Mouse (Mus musculus): ENCODE measurements around the gene Arl8b. TPM values are rescaled to one million over a fixed set of nuclear protein-coding genes. Genes with fewer than 3 reads are reported as not detected.

Gene Arl8b
- polyA plus RNA-seq, 1 experiment from 2014 or later: 73.6 TPM

GRCm38 (mm10) chr6:108827336-108827920 lies 44.5 kb downstream of the Arl8b start:
- Histone ChIP-seq H3K9ac (ENCODE audit: low read length) (peak overlapping the region; percentile 48; the same call in 1 of the 2 replicates), H3K4me1 (replicated peaks; ENCODE audit: control insufficient read depth, insufficient read depth, low read length) (peaks cover 10% of the 10 kb centered on the region), H3K4me2 (ENCODE audit: low read length) (peak overlapping the region; percentile 61), H3K27me3 (replicated peaks; ENCODE audit: control insufficient read depth, insufficient read depth, low read length) (no peaks in the 10 kb centered on the region), H3K4me3 (ENCODE audit: low read depth, low read length) (peak overlapping the region; percentile 69), H3K9me3 (ENCODE audit: control insufficient read depth, low read length) (no peaks in the 10 kb centered on the region), H3K36me3 (ENCODE audit: control insufficient read depth, insufficient read depth, low read length) (peaks cover 13% of the 10 kb centered on the region), H3K27ac (ENCODE audit: low read depth) (no peak overlapping the region)
- no peak for ATAC-seq (replicated peaks; ENCODE audit: low FRiP score, low TSS enrichment, low read depth)
- no peak for DNase-seq (ENCODE audit: low spot score)
- WGBS: 25% methylated on average over 5 of the region's 5 CpGs

GRCm38 (mm10) chr6:108828234-108828868 lies 45.5 kb downstream of the Arl8b start, which contains the start of gene Edem1:
Gene Edem1 (plus strand): TSS chr6:108828641.
- Histone ChIP-seq H3K4me3 (ENCODE audit: low read depth, low read length) (peak within 1 kb of the TSS; percentile 69), H3K9ac (ENCODE audit: low read length) (peak within 1 kb of the TSS; percentile 78), H3K36me3 (ENCODE audit: control insufficient read depth, insufficient read depth, low read length) (peaks cover 4% of the 10 kb centered on the region), H3K27me3 (replicated peaks; ENCODE audit: control insufficient read depth, insufficient read depth, low read length) (no peaks in the 10 kb centered on the region), H3K9me3 (ENCODE audit: control insufficient read depth, low read length) (no peaks in the 10 kb centered on the region), H3K4me2 (ENCODE audit: low read length) (peak within 1 kb of the TSS; percentile 92), H3K27ac (ENCODE audit: low read depth) (peak within 1 kb of the TSS; percentile 55), H3K4me1 (replicated peaks; ENCODE audit: control insufficient read depth, insufficient read depth, low read length) (peaks cover 12% of the 10 kb centered on the region)
- ATAC-seq (replicated peaks; ENCODE audit: low FRiP score, low TSS enrichment, low read depth): peak; percentile 99
- DNase-seq (ENCODE audit: low spot score): peak; percentile 97
- WGBS: under 1% methylated on average over 67 of the region's 67 CpGs

- Histone ChIP-seq H3K27me3 (replicated peaks; ENCODE audit: control insufficient read depth, insufficient read depth, low read length) (no peaks in the 10 kb centered on the region), H3K4me3 (ENCODE audit: low read depth, low read length) (peak overlapping the region; percentile 69), H3K9ac (ENCODE audit: low read length) (peak overlapping the region; percentile 78), H3K36me3 (ENCODE audit: control insufficient read depth, insufficient read depth, low read length) (no peaks in the 10 kb centered on the region; the same call in 1 of the 2 replicates), H3K4me2 (ENCODE audit: low read length) (peak overlapping the region; percentile 92), H3K4me1 (replicated peaks; ENCODE audit: control insufficient read depth, insufficient read depth, low read length) (peaks cover 12% of the 10 kb centered on the region), H3K27ac (ENCODE audit: low read depth) (peak overlapping the region; percentile 55), H3K9me3 (ENCODE audit: control insufficient read depth, low read length) (no peaks in the 10 kb centered on the region)
- no peak for DNase-seq (ENCODE audit: low spot score)
- under 1% methylated on average over 56 of the region's 56 CpGs for WGBS
- no peak; the same call in 1 of the 2 replicates for ATAC-seq (replicated peaks; ENCODE audit: low FRiP score, low TSS enrichment, low read depth)
Observed at GRCm38 (mm10) chr6:108828872-108829271, 46.0 kb downstream of the Arl8b start.

- DNase-seq (ENCODE audit: low spot score) (peak; percentile 72), ATAC-seq (replicated peaks; ENCODE audit: low FRiP score, low TSS enrichment, low read depth) (no peak)
- Histone ChIP-seq H3K4me1 (replicated peaks; ENCODE audit: control insufficient read depth, insufficient read depth, low read length) (peaks cover 16% of the 10 kb centered on the region), H3K27ac (ENCODE audit: low read depth) (no peak overlapping the region), H3K36me3 (ENCODE audit: control insufficient read depth, insufficient read depth, low read length) (no peaks in the 10 kb centered on the region), H3K4me2 (ENCODE audit: low read length) (peak overlapping the region; percentile 92), H3K9ac (ENCODE audit: low read length) (peak overlapping the region; percentile 78), H3K9me3 (ENCODE audit: control insufficient read depth, low read length) (no peaks in the 10 kb centered on the region), H3K4me3 (ENCODE audit: low read depth, low read length) (peak overlapping the region; percentile 69), H3K27me3 (replicated peaks; ENCODE audit: control insufficient read depth, insufficient read depth, low read length) (no peaks in the 10 kb centered on the region)
- WGBS: 18% methylated on average over 22 of the region's 22 CpGs
Observed at GRCm38 (mm10) chr6:108829386-108830370, 46.8 kb downstream of the Arl8b start.

- 71% methylated on average over 1 of the region's 1 CpGs for WGBS
- Histone ChIP-seq H3K9ac (ENCODE audit: low read length) (no peak overlapping the region), H3K4me3 (ENCODE audit: low read depth, low read length) (no peak overlapping the region), H3K27ac (ENCODE audit: low read depth) (no peak overlapping the region), H3K9me3 (ENCODE audit: control insufficient read depth, low read length) (no peaks in the 10 kb centered on the region), H3K4me2 (ENCODE audit: low read length) (no peak overlapping the region), H3K4me1 (replicated peaks; ENCODE audit: control insufficient read depth, insufficient read depth, low read length) (peaks cover 28% of the 10 kb centered on the region), H3K36me3 (ENCODE audit: control insufficient read depth, insufficient read depth, low read length) (peaks cover 3% of the 10 kb centered on the region; the same call in 1 of the 2 replicates), H3K27me3 (replicated peaks; ENCODE audit: control insufficient read depth, insufficient read depth, low read length) (no peaks in the 10 kb centered on the region)
- no peak for ATAC-seq (replicated peaks; ENCODE audit: low FRiP score, low TSS enrichment, low read depth)
- DNase-seq (ENCODE audit: low spot score): no peak
Observed at GRCm38 (mm10) chr6:108832170-108832569, 49.3 kb downstream of the Arl8b start.

- Histone ChIP-seq H3K4me2 (ENCODE audit: low read length) (no peak overlapping the region), H3K4me1 (replicated peaks; ENCODE audit: control insufficient read depth, insufficient read depth, low read length) (peaks cover 28% of the 10 kb centered on the region), H3K27me3 (replicated peaks; ENCODE audit: control insufficient read depth, insufficient read depth, low read length) (no peaks in the 10 kb centered on the region), H3K9me3 (ENCODE audit: control insufficient read depth, low read length) (no peaks in the 10 kb centered on the region), H3K4me3 (ENCODE audit: low read depth, low read length) (no peak overlapping the region), H3K36me3 (ENCODE audit: control insufficient read depth, insufficient read depth, low read length) (peaks cover 11% of the 10 kb centered on the region; the same call in 1 of the 2 replicates), H3K27ac (ENCODE audit: low read depth) (no peak overlapping the region), H3K9ac (ENCODE audit: low read length) (no peak overlapping the region)
- WGBS: 69% methylated on average over 6 of the region's 6 CpGs
- DNase-seq (ENCODE audit: low spot score) (no peak), ATAC-seq (replicated peaks; ENCODE audit: low FRiP score, low TSS enrichment, low read depth) (no peak)
Observed at GRCm38 (mm10) chr6:108832989-108833388, 50.1 kb downstream of the Arl8b start.

GRCm38 (mm10) chr6:108833963-108834697 lies 51.2 kb downstream of the Arl8b start:
- H3K4me2 ChIP-seq (ENCODE audit: low read length): no peak overlapping the region
- no peak overlapping the region for H3K4me3 ChIP-seq (ENCODE audit: low read depth, low read length)
- H3K9me3 ChIP-seq (ENCODE audit: control insufficient read depth, low read length): no peaks in the 10 kb centered on the region
- peaks cover 18% of the 10 kb centered on the region; the same call in 1 of the 2 replicates for H3K36me3 ChIP-seq (ENCODE audit: control insufficient read depth, insufficient read depth, low read length)
- H3K9ac ChIP-seq (ENCODE audit: low read length): no peak overlapping the region
- no peaks in the 10 kb centered on the region for H3K27me3 ChIP-seq (replicated peaks; ENCODE audit: control insufficient read depth, insufficient read depth, low read length)
- ATAC-seq (replicated peaks; ENCODE audit: low FRiP score, low TSS enrichment, low read depth) (no peak), DNase-seq (ENCODE audit: low spot score) (no peak)
- no peak overlapping the region for H3K27ac ChIP-seq (ENCODE audit: low read depth)
- peaks cover 28% of the 10 kb centered on the region for H3K4me1 ChIP-seq (replicated peaks; ENCODE audit: control insufficient read depth, insufficient read depth, low read length)
- 63% methylated on average over 8 of the region's 8 CpGs for WGBS

Measured in intestine, embryonic 14.5 days (tissue).